Mouse (Mus musculus): ENCODE results near the gene Brsk1. TPM values are rescaled to one million over a fixed set of nuclear protein-coding genes. Genes with fewer than 3 reads are reported as not detected.

Gene Brsk1
- polyA plus RNA-seq, 1 experiment = 11.3 TPM

DNA sequence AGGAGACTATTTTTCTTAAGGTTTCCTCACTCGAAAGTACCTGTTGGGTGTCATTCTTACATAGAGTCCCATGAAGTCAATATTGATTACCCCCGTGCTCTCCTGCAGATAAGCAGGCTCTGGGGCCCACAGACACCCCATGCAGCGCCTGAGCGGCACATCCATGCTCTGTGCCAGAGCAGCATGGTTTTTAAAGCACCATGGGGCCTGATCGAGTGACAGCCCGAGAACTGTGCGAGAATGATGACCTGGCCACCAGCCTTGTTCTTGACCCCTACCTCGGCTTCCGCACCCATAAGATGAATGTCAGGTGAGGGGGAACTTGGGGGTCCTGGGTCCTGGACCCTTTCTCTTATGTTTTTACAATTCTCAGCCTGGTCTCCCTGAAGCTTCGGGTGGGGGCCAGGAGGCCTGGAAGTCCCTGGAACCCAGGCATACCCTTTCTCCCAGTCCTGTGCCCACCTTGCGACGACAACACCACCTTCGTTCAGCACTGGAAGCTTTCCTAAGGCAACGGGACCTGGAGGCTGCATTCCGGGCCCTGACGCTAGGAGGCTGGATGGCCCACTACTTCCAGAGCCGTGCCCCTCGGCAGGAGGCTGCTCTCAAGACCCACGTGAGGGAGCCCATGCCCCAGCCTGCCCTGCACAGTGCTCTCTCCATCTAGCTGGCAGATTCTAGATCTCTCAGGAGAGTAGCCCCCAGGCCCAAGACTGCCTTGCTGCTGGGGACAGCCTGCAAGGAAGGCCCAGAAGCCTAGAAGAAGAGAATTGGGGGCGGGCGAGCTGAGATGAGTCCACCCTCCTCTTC, 51.5 kb downstream of the Brsk1 start:
- H3K4me3 ChIP-seq (ENCODE audit: insufficient read depth, low read length) = no peak overlapping the region
- no peak overlapping the region for H3K27ac ChIP-seq (ENCODE audit: insufficient read depth, low read length)
- H3K4me1 ChIP-seq (ENCODE audit: control insufficient read depth, insufficient read depth, low read length) = no peaks in the 10 kb centered on the region
- TF ChIP-seq CTCF (IDR thresholded peaks at IDR 0.05; ENCODE audit: borderline replicate concordance, insufficient read depth, low read length) = no peak
- no peak for TF ChIP-seq POLR2A (IDR thresholded peaks at IDR 0.05; ENCODE audit: low read depth, low read length)

GRCm38 (mm10) chr7:4742482-4742819, 52.0 kb downstream of the Brsk1 start:
- H3K4me3 ChIP-seq (ENCODE audit: insufficient read depth, low read length) = no peak overlapping the region
- no peak overlapping the region for H3K27ac ChIP-seq (ENCODE audit: insufficient read depth, low read length)
- TF ChIP-seq POLR2A (IDR thresholded peaks at IDR 0.05; ENCODE audit: low read depth, low read length) = no peak
- TF ChIP-seq CTCF (IDR thresholded peaks at IDR 0.05; ENCODE audit: borderline replicate concordance, insufficient read depth, low read length) = no peak
- H3K4me1 ChIP-seq (ENCODE audit: control insufficient read depth, insufficient read depth, low read length) = no peaks in the 10 kb centered on the region

GRCm38 (mm10) chr7:4743354-4743753, 53.0 kb downstream of the Brsk1 start:
- TF ChIP-seq CTCF (IDR thresholded peaks at IDR 0.05; ENCODE audit: borderline replicate concordance, insufficient read depth, low read length) = no peak
- Histone ChIP-seq H3K4me3 (ENCODE audit: insufficient read depth, low read length) (no peak overlapping the region), H3K27ac (ENCODE audit: insufficient read depth, low read length) (no peak overlapping the region), H3K4me1 (ENCODE audit: control insufficient read depth, insufficient read depth, low read length) (no peaks in the 10 kb centered on the region)

- no peak for TF ChIP-seq CTCF (IDR thresholded peaks at IDR 0.05; ENCODE audit: borderline replicate concordance, insufficient read depth, low read length)
- TF ChIP-seq POLR2A (IDR thresholded peaks at IDR 0.05; ENCODE audit: low read depth, low read length) = no peak
- no peak overlapping the region for H3K27ac ChIP-seq (ENCODE audit: insufficient read depth, low read length)
- H3K4me1 ChIP-seq (ENCODE audit: control insufficient read depth, insufficient read depth, low read length) = no peaks in the 10 kb centered on the region
- no peak overlapping the region for H3K4me3 ChIP-seq (ENCODE audit: insufficient read depth, low read length)
Measured at GRCm38 (mm10) chr7:4744886-4745285, 54.5 kb downstream of the Brsk1 start.

GRCm38 (mm10) chr7:4746326-4746980, 56.0 kb downstream of the Brsk1 start:
- Histone ChIP-seq H3K27ac (ENCODE audit: insufficient read depth, low read length) (no peak overlapping the region), H3K4me1 (ENCODE audit: control insufficient read depth, insufficient read depth, low read length) (no peaks in the 10 kb centered on the region), H3K4me3 (ENCODE audit: insufficient read depth, low read length) (no peak overlapping the region)
- TF ChIP-seq CTCF (IDR thresholded peaks at IDR 0.05; ENCODE audit: borderline replicate concordance, insufficient read depth, low read length) (no peak), POLR2A (IDR thresholded peaks at IDR 0.05; ENCODE audit: low read depth, low read length) (no peak)

DNA sequence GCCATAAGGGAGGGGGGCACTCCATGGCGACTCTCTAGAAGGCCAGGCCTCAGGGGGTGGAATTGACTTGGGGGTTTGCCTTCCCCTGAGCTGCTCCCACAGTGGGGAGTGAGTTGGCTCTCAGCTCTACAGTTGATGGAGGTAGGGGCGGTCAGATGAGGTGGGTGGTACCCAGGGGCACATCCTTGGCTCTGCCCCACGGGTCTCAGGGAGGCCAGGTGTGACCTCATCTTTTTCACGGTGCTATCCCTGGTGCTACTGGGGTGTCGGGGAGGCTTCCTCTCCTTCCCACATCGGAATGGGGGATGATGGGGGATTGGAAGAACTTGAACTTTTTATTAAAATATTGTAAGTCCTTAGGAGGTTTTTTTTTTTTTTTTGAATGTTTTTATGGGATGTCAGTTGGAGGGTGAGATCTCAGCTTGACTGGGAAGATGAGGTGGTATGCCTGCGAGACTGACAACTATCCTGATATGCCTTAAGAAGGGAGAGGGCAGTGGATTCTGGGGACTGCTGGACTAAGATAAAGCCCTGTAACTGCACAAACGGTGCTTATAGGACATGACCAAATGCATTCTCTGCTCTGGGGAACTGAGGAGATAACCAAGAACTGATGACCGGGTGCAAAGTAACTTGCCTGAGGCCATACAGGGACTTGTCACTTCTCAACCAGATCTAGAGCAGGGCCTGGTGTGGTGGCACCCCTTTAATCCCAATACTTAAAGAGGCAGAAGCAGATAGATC, 56.9 kb downstream of the Brsk1 start:
- Histone ChIP-seq H3K4me1 (ENCODE audit: control insufficient read depth, insufficient read depth, low read length) (no peaks in the 10 kb centered on the region), H3K27ac (ENCODE audit: insufficient read depth, low read length) (no peak overlapping the region), H3K4me3 (ENCODE audit: insufficient read depth, low read length) (no peak overlapping the region)
- no peak for TF ChIP-seq POLR2A (IDR thresholded peaks at IDR 0.05; ENCODE audit: low read depth, low read length)
- TF ChIP-seq CTCF (IDR thresholded peaks at IDR 0.05; ENCODE audit: borderline replicate concordance, insufficient read depth, low read length) = no peak

DNA sequence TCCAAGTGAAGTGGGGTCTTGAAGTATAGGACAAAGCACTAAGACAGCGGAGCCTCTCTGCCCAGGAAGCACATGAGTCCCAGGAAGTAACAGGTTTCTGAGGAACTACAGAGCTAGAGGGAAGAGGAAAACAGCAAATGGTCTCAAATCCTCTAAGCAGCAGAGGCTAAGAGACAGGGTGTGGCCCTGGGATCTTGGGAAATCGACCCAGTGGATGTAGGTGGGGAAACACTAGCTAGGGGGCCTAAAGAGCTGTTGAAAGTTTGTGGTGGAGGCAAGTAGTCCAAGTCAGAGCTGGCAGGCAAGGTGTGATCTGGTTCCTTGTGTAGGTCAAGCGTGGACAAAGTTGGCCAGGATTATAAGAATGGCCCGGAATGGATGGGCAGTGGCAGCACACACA, 57.9 kb downstream of the Brsk1 start:
- TF ChIP-seq POLR2A (IDR thresholded peaks at IDR 0.05; ENCODE audit: low read depth, low read length) (peak; percentile 39; the same call in 1 of the 2 replicates), CTCF (IDR thresholded peaks at IDR 0.05; ENCODE audit: borderline replicate concordance, insufficient read depth, low read length) (no peak)
- Histone ChIP-seq H3K4me1 (ENCODE audit: control insufficient read depth, insufficient read depth, low read length) (no peaks in the 10 kb centered on the region), H3K4me3 (ENCODE audit: insufficient read depth, low read length) (no peak overlapping the region), H3K27ac (ENCODE audit: insufficient read depth, low read length) (no peak overlapping the region)

GRCm38 (mm10) chr7:4749169-4749568, 58.8 kb downstream of the Brsk1 start:
- no peak overlapping the region for H3K4me3 ChIP-seq (ENCODE audit: insufficient read depth, low read length)
- TF ChIP-seq POLR2A (IDR thresholded peaks at IDR 0.05; ENCODE audit: low read depth, low read length) (no peak), CTCF (IDR thresholded peaks at IDR 0.05; ENCODE audit: borderline replicate concordance, insufficient read depth, low read length) (no peak)
- no peak overlapping the region for H3K27ac ChIP-seq (ENCODE audit: insufficient read depth, low read length)
- H3K4me1 ChIP-seq (ENCODE audit: control insufficient read depth, insufficient read depth, low read length) = no peaks in the 10 kb centered on the region

DNA sequence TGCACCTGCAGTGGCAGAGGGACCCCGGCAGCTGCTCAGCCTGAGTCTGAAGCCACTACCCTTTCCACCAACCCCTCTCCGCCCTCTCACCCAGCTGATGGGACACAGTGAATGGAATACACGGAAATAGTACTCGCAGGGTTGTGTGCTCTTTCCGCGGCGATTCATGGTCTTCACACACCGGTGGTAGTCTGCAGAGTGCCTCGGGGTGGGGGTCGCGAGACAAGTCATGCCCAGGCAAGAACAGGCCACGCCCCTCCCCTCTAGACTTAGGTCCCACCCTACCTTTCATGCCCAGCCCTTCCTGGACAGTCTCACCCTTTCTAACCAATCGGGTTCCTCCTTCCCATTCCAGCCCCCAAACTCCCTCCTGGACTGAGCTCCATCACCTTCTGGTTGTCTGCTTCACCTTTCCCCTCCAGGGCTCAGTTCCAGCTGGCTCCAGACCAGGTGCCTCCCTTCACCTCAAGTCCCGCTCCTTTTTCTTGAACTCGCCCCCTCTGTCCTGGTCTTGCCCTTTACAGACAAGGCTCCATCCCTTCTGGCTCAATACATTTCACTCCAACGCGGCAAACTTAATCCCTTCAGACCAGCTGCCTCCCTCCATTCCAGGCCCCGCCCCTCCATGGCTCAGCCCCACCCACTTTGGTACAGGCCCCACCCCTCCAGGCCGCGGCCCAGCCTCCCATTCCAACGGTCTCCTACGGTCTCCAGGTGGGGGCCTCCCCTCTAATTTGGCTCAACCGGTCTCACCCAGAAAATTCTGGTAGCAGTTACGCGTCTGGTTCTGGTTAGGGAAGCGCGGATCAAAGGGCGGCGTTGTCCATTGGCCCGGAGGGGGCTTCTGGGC, 61.8 kb downstream of the Brsk1 start:
- peak overlapping the region; percentile 9; the same call in 1 of the 2 replicates for H3K27ac ChIP-seq (ENCODE audit: insufficient read depth, low read length)
- H3K4me1 ChIP-seq (ENCODE audit: control insufficient read depth, insufficient read depth, low read length) = no peaks in the 10 kb centered on the region
- TF ChIP-seq CTCF (IDR thresholded peaks at IDR 0.05; ENCODE audit: borderline replicate concordance, insufficient read depth, low read length) = no peak
- TF ChIP-seq POLR2A (IDR thresholded peaks at IDR 0.05; ENCODE audit: low read depth, low read length) = peak; percentile 72
- H3K4me3 ChIP-seq (ENCODE audit: insufficient read depth, low read length) = peak overlapping the region; percentile 39

Data from embryonic fibroblast, embryonic 13.5 days (primary cell).